Mouse (Mus musculus) G1E-ER4 (cell line): ENCODE measurements around the gene Gm21970. TPM values are rescaled to one million over a fixed set of nuclear protein-coding genes. Genes with fewer than 3 reads are reported as not detected.

Experiments used
- GATA1 ChIP-seq: IDR thresholded peaks from one replicate; pipeline ENCODE4 v1.8.0; 2012; ENCODE audit warnings: low read length, inconsistent platforms
- polyA plus RNA-seq: library from polyadenylated mRNA; stranded (reverse); fragments of >175 nt; gene quantifications from 2 replicates; pipeline ENCODE4 v1.2.3, GENCODE M21; 2012

Gm21970 gene
- polyA plus RNA-seq, 1 experiment, result not detected

- TF ChIP-seq GATA1, result no peak
Observed at GRCm38 (mm10) chr16:91384221-91384620, 7.3 kb upstream of the Gm21970 start.

- no peak for TF ChIP-seq GATA1
Observed at GRCm38 (mm10) chr16:91385621-91386020, 5.9 kb upstream of the Gm21970 start.

- no peak for TF ChIP-seq GATA1
Observed at GRCm38 (mm10) chr16:91386419-91387120, 5.0 kb upstream of the Gm21970 start.

GRCm38 (mm10) chr16:91387121-91387486, 4.4 kb upstream of the Gm21970 start:
- no peak for TF ChIP-seq GATA1

- TF ChIP-seq GATA1, result no peak
Observed at GRCm38 (mm10) chr16:91390100-91390499, 1.4 kb upstream of the Gm21970 start.

GRCm38 (mm10) chr16:91394826-91395410, 3.4 kb downstream of the Gm21970 start:
- no peak for TF ChIP-seq GATA1

- TF ChIP-seq GATA1, result no peak
Observed at GRCm38 (mm10) chr16:91395633-91396392, 4.3 kb downstream of the Gm21970 start.

- TF ChIP-seq GATA1, result no peak
Observed at GRCm38 (mm10) chr16:91396844-91397537, 5.5 kb downstream of the Gm21970 start.

GRCm38 (mm10) chr16:91398030-91398429, 6.5 kb downstream of the Gm21970 start:
- no peak for TF ChIP-seq GATA1

GRCm38 (mm10) chr16:91398944-91399343, 7.4 kb downstream of the Gm21970 start:
- TF ChIP-seq GATA1, result no peak

GRCm38 (mm10) chr16:91401569-91402165, 10.1 kb downstream of the Gm21970 start:
- TF ChIP-seq GATA1, result no peak

GRCm38 (mm10) chr16:91403784-91404183, 12.3 kb downstream of the Gm21970 start:
- TF ChIP-seq GATA1, result no peak

GRCm38 (mm10) chr16:91404187-91404586, 12.7 kb downstream of the Gm21970 start:
- no peak for TF ChIP-seq GATA1

GRCm38 (mm10) chr16:91404828-91405577, 13.5 kb downstream of the Gm21970 start:
- no peak for TF ChIP-seq GATA1
